Mouse (Mus musculus): Measurements from ENCODE around the gene Ripor3.

The Ripor3 gene

DNA sequence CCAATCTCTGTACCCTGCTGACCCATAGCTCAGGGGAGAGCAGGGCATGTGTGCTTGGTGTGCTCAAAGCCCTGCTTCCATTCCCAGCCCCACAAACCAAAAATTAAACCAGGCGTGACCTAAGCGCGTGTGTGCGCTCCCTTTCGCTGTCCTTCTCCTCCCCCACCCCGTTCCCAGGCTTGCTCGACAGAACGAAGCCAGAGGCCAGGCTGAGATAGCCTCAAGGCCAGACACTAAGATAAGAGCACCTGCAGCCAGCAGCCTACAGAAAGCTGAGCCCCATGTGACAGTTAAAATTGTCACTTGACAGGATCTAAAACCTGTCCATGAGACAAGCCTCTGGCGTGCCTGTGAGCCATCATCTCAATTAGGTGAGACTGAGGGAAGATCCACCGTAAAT lies 23.5 kb upstream of the Ripor3 start:
- in situ Hi-C loops (cut with MboI, MseI), result loop anchor here in 1 of 2 experiments (25.0 kb wide), 1 partner anchor 1547 kb away; no protein-coding TSS in a partner anchor

DNA sequence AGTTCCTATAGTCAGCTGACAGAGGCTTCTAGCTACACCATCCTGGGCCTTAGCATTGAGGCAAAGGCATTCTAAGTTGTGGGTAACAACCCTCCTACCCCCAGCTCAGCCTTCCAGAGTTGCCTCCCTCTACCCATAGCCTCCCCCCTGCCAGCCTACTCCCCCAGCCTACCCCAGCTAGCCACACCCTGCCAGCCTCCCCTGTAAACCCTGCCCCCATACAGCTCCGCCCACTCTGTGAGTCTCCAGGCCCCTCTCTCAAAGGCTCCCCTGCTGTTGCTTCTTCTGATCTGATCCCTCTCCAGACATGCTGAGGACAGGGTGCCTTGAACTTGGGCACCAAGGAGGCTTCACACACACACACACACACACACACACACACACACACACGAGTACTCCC lies 21.4 kb upstream of the Ripor3 start:
- in situ Hi-C loops (cut with MboI, MseI), result loop anchor here in 1 of 2 experiments (25.0 kb wide), 1 partner anchor 1545 kb away; no protein-coding TSS in a partner anchor

DNA sequence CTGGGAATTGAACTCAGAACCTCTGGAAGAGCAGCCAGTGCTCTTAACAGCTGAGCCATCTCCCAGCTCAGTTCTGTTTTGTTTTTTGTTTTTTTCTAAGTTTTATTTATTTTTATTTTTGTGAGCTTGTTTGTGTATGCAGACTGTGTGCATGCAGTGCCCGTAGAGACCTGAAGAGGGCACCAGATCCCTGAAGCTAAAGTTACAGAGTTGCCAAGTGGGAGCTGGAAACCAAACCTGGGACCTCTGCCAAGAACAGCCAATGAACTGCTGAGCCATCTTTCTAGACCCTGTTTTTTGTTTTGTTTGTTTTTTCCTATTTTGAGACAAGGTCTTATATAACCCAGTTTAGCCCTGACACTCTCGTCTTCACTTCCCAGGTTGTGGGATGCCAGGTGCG lies 18.0 kb upstream of the Ripor3 start:
- in situ Hi-C loops (cut with MboI, MseI), result loop anchor here in 1 of 2 experiments (25.0 kb wide), 1 partner anchor 1541 kb away; no protein-coding TSS in a partner anchor

DNA sequence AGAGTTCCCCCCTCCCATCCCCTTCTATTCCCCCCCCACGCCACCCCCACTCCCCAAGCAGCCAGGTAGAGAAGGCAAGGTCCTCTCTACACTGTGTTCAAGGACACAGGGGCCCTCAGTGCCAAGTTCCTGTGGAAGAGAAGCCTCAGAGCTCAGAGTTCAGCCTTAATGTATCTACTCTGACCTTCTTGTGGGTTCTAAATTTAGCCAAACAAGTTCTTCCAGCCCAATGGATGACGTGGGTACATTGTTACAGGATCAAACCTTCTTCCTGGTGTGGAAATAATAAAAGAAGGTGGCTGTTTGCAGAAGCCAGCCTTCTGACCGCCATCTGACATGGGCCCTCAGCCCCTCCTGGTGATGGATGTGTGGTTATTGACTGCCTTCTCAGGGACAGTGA lies 16.0 kb upstream of the Ripor3 start:
- in situ Hi-C loops (cut with MboI, MseI), result loop anchor here in 1 of 2 experiments (25.0 kb wide), 1 partner anchor 1539 kb away; no protein-coding TSS in a partner anchor

DNA sequence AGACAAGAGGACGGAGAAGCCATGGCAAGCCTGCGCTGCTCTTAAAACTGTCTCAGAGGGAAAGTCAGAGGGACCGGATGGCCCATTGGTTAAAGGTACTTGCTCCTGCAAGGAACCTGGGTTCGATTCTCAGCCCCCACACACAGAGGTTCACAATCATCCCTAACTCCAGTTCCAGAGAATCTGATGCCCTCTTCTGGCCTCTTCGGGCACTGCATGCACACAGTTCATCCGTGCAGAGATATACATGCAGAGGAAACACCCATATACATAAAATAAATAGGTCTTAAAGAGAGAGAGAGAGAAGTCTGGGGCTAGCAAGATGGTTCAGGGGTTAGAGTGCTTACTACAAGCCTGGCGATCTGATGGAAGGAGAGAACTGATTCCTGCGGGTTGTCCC lies 15.5 kb upstream of the Ripor3 start:
- in situ Hi-C loops (cut with MboI, MseI), result loop anchor here in 1 of 2 experiments (25.0 kb wide), 1 partner anchor 1539 kb away; no protein-coding TSS in a partner anchor

DNA sequence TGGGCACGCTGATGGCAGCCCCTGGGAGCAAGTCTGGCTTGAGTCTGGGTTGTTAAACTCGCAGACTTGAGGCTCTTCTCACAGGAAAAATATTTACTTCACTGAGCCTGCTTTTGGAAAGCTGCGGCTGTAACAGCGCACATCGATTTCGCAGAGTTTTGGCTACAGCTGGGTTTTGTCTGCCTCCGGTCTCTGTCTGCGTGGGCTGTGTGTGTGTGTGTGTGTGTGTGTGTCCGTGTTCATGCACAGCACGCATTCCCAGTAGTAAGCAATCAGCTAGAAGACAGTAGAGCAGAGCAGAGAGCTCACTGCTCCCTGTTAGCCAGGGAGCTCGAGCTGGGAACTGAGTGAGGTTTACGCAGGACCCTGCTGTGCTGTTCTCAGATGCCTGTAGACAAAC lies 14.8 kb upstream of the Ripor3 start:
- in situ Hi-C loops (cut with MboI, MseI), result loop anchor here in 1 of 2 experiments (25.0 kb wide), 1 partner anchor 1538 kb away; no protein-coding TSS in a partner anchor

DNA sequence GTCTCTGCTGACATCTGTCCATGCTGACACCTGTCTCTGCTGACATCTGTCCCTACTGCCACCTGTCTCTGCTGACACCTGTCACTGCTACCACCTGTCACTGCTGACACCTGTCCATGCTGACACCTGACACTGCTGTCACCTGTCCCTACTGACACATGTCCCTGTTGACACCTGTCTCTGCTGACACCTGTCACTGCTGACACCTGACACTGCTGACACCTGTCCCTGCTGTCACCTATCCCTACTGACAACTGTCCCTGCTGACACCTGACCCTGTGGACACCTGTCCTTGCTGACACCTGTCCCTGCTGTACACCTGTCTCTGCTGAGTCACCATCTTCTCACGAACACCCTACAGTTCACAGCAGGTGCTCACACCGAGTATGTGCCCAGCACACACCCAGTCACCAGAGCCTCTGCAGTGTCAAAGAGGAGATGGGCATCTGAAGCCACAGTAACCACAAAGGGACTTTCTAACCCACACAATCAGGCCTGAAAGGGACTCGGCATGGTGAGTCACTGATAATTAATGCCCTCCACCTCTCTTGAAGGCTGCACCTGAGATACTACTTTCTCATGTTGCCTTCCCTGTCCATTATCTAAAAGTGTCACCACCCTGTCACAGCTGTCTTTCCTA lies 13.5 kb upstream of the Ripor3 start:
- in situ Hi-C loops (cut with MboI, MseI), result no loop called here

DNA sequence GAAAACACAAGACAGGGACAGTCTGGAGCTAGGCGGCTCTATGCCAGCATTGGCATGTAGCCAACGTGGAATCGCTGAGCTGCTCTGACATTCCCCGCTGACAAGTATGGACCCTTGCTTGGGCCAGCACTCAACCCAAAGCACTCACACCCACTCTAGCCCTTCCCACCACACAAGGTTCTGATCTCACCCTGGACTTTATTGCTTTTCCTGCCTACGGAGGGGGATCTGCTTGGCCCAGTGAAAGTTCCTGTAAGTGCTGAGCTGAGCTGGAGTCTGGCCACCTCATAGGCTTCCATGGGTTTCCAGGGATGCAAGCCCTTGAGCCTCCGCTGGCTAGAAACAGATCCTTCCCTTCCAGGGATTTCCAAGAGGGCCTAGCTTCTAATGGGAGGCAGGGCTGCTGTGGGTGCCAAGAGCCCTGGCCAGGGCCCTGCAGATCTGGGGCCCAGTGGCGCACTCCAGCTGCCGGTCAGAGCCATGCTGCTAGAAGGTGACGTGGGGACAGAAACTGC lies 8.8 kb upstream of the Ripor3 start:
- in situ Hi-C loops (cut with MboI, MseI), result no loop called here

DNA sequence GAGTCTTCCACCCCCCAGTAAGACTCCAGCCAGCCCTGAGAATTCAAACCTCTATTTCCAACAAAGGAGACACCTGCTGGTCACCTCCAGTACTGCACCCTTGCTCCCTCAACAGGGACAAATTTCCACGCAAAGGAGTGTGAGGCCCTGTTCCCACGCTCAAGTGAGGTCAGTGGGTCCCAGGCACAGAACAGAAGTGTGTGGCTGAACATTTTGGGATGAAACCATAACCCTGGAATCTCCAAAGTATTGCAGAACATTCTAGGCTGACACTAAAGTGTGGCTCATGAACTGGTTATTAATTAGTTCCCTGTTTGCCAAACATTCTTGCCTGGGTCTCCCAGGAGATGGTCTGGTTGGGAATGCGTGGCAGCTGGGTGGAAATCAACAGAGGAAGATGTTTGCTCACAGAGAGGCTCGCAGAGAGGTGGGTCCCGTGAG lies 6.6 kb upstream of the Ripor3 start:
- in situ Hi-C loops (cut with MboI, MseI), result no loop called here

DNA sequence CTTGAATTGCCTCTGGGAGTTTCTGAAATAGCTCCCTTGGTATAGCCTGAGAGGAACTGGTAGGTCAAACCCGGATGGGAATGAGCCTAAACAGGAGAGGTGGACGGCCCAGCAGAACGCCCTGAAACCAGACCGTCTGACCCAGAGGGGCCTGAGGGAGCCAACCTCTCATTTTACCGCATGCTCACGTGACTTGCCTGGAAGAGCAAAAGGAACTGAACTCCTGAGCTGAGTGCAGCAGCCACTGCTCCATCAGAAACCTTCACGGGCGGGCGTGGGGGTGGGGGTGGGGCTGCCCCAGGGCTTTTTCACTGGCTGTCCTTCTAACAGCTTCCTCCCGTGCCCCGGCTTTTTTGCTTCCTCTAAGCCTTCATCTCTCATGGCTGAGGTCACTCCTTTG lies 475 bp upstream of the Ripor3 start:
- in situ Hi-C loops (cut with MboI, MseI), result no loop called here

DNA sequence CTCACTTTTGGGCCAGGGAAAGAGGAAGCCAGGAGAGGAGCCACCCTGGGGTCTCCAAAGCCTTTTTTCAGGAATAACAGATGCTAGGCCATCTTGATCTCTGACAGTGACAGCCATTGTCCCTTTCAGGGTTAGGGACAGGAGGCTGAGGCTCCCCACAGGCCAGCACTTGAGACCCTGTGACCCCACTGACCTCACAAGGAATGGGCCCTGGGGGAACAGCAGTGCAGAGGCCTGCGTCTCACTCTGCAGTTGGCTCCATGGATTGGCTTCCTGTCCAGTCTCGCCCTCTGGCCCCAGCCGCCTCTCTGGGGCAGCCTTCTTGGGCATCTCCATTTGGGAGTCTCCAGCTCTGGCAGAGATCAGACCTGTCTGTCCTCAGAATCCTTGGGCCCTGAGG lies 2.3 kb downstream of the Ripor3 start:
- in situ Hi-C loops (cut with MboI, MseI), result no loop called here

DNA sequence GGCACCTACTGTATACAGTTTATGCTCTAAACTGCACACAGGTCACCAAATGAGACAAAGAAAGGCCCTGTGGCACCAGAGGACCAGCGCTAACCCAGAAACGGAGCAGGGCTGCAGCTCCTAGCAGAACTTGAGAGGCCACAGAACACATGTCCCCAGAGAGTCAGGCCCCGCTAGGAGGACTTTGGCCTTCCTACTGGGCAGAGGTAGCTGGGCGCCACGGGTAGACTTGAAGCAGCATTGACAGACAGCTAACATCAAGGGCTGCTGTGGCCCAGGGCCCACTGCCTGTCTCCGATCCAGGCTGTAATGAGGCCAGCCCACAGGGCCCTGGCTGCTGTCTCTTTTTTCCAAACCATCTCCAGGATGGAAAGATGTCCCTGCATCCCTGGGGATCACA lies 3.9 kb downstream of the Ripor3 start:
- in situ Hi-C loops (cut with MboI, MseI), result no loop called here

DNA sequence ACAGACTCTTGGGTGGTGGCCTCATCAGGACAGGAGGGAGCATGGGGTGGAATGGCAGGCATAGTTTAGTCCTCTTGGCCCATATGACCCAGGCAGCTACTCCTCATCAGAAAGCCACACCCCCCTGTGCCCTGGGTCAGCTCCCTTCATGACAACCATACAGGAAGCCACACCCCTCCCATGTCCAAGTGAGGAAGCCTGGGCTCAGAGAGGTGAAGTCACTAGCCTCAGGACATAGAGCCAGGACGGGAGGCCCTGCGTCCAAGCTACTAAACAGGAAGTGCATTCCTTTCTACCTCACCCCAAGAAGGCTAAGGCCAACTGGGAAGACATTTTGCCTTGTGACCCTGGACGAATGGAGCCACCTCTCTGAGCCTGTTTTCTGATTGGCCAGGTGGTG lies 4.8 kb downstream of the Ripor3 start:
- in situ Hi-C loops (cut with MboI, MseI), result no loop called here

DNA sequence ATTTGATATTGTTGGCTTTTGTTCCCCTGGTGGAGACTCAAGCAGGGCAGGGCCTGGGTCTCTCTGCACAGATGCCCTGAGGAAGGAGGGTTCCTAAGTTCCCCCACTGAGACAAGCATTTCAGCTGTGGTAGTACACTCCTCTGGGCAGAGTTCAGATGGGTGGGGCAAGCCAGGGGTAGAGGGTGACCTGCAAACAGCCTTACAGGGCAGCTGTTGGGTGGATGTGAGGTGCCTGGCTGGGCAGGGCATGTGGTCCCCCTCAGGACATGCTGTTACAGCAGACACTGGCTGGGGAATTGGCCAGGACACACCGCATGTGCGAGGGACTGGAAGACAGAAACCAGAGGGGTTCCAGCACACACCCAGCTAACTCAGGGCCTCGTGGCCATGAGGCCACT lies 5.4 kb downstream of the Ripor3 start:
- in situ Hi-C loops (cut with MboI, MseI), result no loop called here

DNA sequence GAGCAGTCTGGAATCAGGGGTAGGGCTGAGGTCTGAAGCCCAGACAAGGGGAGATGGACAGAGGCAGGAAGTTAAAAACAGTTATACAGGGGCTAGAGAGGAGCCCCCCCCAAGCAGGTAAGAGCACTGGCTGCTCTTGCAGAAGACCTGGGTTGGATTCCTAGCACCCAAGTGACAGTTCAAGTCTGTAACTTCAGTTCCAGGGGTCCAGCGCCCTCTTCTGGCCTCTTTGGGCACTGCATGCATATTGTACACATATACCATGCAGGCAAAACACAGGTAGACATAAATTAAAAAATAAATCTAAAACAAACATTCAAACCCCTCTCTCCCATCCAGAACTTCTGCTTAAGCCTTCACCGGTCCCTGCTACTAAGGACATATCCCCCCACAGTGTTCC lies 6.0 kb downstream of the Ripor3 start:
- in situ Hi-C loops (cut with MboI, MseI), result no loop called here

DNA sequence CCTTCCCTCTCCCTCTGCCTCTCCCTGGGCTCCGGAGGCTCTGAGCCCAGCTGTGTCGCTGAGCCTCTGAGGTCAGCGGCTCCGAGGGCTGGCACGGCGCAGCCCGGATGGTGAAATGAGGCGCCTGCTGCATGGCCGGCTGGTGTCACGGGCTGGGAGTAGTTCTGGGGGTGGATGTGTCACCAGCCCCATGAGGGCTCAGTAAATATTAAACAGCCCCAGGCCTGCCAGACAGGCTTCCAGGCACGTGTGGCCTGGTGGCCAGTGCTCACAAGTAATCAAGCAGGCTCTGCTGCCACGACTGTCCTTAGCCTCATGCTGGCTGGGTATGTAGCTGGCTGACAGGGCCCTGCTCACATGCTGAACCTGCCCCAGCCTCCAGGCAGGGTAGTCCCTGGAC lies 7.0 kb downstream of the Ripor3 start:
- in situ Hi-C loops (cut with MboI, MseI), result no loop called here

DNA sequence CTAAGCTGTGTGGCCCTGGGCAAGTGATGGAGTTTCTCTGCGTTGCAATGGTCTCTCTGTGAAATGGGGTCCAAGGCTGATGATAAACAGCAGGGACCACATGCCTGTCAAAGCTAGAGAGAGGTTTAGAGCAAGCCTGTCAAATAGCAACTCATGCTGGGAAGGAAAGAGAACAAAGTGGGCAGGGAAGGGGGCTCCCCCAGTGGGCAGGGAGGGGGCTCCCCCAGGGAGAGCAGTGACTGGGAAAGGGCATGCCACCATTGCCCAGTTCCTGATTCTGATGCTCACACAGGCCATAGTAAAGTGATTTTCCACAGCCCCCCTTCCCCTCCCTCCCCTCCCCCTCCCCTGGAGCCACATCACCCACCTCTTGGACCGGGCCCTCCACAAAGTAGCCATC lies 7.5 kb downstream of the Ripor3 start:
- in situ Hi-C loops (cut with MboI, MseI), result no loop called here

DNA sequence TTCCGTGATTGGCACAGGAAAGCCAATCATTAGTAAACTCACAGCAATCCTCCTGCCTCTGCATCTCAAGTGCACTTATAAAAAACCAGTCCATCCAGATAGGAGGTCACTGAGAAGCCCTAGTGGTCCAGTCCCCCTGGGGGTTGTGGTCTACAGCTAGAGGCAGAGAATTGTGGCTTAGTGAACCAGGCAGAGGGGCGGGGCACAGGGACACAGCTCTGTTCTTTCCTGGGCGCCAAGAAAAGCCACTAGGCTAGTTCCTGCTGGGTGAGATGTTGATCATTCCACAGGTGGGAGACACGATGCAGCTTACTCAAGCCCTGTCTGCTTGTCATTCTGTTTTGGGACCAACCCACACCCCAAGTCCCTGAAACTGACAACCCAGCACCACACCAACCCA lies 8.2 kb downstream of the Ripor3 start:
- in situ Hi-C loops (cut with MboI, MseI), result no loop called here

DNA sequence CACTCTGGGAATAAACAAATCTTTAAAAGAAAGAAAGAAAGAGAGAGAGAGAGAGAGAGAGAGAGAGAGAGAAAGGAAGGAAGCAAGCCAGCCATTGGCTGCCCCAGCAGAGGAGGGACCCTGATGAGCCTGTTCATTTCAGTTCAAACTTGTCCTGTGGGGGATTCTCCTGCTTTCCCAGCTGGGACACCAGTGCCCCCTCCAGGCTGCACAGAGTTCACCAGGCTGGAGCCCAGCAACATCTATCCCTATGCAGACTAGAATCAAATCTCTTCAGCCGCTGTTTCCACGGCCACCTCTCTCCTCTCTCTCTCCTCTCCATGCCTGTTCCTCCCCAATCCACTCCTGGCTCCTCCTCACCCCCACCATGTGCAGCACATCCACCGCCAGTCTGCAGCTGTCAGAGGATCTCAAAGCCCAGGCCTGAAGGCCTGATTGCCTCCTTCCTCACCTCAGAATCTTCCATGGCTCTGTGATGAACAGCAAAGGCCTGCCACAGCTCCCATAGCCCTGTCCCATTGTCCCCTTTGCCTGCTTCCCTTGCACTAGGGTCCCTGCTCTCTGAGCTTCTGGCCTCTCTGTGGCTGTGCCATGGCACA lies 11.2 kb downstream of the Ripor3 start:
- in situ Hi-C loops (cut with MboI, MseI), result no loop called here

DNA sequence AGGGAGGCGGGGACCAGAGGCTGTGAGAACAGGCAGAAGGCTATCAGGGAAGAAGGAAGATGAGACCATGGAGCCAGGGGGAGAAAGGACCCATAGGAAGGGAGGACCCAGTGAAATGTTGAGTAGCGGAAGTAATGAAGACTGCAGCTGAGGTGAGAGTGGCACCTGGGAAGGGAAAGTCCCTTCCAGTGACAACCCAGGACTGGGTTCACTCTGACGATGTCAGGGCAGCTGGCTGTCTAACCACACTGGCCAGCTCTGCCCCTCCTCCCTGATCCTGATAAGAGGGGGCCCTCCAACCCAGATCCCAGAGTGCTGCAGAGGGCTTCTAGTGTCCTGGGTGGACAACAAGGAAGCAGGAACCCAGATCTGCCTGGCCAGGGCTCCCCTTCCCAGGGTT lies 12.9 kb downstream of the Ripor3 start:
- in situ Hi-C loops (cut with MboI, MseI), result no loop called here

DNA sequence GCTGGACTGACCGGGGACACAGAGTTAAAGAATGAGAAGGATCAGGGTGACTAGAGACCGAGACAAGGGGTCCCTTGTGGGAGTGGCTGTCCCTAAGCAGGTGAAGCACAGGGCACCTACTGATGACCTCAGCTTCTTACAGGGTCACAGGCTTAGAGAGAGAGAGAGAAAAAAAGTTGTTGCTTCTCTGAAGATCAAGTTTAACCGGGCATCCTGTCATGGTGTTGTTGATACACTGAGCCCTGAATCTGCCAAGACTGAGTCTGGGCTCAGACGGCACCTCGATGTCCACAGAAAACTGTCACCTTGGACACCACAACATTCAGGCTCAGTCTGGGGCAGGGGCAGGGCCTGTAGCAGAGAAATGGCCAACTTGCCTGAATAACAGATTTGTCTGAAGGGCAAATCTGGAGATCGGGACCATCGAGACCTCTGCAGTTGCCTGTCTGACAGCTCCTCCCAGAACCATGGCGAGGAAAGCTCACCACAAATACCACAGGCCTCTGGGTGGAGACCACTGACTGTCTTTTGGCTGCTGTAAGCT lies 13.7 kb downstream of the Ripor3 start:
- in situ Hi-C loops (cut with MboI, MseI), result no loop called here

DNA sequence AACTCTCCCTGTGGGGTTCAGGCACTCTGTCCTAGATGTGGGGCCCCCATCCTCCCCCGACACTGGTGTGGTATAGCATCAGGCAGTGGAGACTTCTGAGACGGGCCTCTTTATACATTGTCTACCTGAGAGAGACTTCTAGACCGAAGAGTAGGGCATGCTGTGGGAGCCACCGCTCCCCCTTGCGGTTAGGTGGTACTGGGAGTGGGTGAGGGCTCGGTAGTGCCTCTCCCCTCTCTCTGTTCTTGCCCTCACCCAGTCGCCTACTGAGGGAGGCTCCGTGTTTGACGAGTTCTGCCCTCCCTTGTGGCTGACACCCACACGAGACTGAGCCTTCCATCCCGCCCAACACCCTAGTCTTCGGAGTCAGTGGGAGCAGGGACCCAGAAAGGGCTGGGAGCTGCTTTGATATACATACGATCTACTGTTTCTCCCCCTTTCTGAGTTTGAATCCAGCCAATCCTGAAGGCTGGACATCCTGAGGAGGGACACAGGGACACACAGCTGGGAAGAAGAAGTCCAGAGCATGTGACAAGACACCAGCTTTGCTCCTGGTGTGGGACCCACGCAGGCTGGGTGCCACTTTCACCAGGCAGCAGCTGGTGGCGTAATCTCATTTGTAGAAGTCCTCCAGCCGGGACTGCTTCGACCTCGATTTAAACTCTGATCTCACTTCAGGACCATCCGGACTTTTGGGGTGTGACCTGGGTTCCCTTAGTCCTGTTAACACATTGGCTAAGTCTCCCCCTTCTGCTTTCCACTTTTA lies 14.4 kb downstream of the Ripor3 start:
- in situ Hi-C loops (cut with MboI, MseI), result no loop called here
